Mouse (Mus musculus) liver, adult (tissue): ENCODE data around the gene Gstm1.

Experiments used
- GATA4 ChIP-seq: IDR thresholded peaks from 2 replicates; pipeline ENCODE4 v1.6.1; 2014; ENCODE audit warnings: mild to moderate bottlenecking, low read length; ENCODE audit not compliant: insufficient replicate concordance

The Gstm1 gene

DNA sequence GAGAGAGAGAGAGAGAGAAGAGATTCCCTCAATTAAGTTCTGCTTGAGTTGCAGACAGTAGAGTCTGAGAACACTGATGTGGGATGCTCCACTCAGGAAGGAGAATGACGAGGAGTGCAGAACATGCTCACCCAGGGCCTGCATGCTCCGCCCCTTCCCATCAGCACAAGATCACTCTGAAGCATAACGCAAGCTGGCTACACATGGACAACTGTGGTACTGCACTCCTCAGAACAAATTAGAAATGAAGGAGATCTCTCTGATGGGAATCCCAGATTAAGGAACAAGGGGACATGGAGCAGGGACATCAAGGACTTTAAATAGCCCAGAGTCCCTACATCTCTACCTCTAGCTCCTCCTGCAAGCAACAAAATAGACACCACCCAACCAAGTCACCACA lies 36.5 kb downstream of the Gstm1 start:
- TF ChIP-seq GATA4 = no peak

DNA sequence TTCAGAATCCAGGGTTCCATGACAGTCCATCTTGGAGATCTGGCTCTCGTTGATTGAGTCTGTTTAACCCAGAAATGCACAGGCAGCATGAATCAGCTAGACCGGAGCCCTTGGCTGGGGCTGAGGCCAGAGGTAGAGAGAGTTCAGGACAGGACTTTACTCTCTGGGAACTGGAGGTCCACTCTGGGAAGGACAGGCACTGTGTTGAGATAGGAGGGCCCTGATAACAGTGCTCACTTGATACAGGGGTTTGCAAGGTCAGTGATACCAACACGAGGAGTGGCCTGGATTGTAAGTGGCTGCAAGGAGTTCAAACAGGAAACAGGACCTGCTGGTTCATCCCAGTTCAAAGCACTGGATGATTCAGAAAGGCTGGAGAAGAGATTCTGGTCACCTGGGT lies 40.1 kb downstream of the Gstm1 start:
- TF ChIP-seq GATA4 = no peak

DNA sequence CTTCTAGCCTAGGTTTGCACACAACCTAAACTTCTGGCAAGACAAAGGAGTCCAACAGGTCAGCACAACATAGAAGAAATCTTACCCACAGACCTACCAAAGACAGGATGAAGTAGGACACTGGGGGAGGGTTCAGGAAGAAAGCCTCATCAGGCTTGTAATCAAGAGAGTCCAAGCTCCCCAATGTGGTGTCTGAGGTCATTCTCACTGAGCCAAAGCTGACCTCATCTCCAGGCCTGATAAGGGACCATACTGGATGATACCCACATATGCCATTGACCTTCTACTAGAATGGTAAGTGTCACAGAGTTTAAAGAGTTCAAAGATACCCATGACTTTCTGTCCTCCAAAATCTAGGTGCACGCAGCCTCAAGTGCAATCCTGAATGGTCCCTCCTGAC lies 43.5 kb downstream of the Gstm1 start:
- TF ChIP-seq GATA4 = peak; percentile 90

DNA sequence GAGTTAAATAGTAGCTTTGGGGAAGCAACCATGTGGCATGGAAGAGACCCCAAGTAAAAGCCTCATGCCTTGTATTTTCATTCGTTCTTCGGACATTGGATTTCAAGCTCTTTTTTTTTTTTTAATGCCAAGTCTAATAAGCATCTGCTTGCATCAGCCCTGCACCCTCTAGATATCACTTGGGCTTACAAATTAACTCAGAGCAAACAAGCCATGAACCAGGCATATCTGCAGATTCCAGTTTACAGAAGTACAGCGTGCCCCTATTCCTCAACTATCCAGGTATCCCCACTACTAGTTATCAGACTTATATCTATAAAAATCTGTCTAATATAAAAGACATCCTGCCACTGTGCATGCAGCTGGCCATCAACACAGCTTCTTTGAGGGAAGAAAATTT lies 45.7 kb downstream of the Gstm1 start:
- peak; percentile 61; the same call in 1 of the 2 replicates for TF ChIP-seq GATA4

DNA sequence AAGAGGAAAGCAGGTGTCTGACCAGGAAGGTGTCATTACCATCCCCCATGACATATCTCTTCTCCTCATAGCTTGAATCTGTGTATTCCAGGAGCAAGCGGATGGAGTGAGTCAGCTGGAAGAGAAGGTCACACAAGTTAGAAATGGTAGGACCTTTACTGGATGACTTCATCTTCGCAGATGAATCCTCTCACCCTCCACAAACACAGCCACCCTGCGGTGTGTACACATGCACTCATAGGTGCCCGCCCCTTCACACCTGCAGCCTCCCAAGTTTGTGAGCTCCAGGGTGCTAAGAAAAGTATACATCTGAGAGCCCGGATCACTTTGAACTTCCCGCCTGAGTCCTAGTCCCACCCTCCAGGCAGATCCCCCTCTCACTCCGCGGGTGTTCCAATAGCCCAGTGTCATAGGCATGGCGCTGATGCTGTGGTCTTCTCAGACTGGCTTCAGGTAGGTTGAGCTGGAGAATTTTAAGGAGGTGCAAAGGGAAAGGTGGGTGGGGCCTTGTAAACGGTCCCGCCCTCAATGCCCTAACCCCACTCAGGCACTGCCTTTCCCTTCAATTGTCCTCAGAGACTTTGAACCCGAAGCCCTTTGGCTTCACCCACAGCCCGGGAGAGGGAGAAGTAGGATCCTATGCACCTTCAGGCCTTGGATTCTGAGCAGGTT lies 48.9 kb downstream of the Gstm1 start, which contains the start of gene Gstm3:
Gene Gstm3 (minus strand): TSS at position 560 of the 672 bp plus-strand sequence.
- no peak for TF ChIP-seq GATA4

DNA sequence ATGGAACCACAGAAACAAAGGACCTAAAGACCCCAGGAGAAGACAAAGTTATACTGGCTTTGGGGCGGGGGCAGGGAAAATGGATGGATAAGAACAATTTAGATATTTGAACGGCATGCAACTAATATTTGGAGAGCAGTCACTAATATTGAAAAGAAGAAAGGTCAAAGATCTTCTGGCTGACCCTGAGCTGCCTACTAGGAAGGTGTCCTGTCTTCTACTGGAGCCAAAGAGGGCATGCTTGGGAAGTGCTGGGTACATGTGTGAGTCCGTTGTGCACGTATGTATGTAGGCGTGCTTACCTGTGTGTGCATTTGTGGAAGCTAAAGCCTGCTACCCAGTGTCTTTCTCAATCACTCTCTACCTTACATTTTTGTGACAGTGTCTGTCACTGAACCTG lies 51.1 kb downstream of the Gstm1 start:
- no peak for TF ChIP-seq GATA4

DNA sequence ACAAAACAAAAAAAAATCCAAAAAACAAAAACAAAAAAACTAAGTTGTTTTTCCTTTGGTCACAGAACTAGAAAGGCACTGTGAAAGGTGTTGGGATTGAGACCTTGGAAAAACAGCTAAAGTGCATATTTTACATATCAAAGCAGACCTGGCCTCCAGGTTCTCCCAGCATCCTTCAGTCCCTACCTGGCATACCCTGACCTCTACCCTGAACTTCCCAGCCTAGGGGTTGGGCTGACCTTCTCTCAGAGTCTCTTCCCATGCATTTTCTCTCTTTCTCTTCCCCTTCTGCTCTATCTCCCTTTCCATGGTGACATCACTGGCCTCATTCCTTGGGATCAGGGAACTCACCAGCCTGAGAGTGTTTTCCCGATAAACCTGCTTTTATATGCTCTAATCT lies 52.2 kb downstream of the Gstm1 start:
- no peak for TF ChIP-seq GATA4

DNA sequence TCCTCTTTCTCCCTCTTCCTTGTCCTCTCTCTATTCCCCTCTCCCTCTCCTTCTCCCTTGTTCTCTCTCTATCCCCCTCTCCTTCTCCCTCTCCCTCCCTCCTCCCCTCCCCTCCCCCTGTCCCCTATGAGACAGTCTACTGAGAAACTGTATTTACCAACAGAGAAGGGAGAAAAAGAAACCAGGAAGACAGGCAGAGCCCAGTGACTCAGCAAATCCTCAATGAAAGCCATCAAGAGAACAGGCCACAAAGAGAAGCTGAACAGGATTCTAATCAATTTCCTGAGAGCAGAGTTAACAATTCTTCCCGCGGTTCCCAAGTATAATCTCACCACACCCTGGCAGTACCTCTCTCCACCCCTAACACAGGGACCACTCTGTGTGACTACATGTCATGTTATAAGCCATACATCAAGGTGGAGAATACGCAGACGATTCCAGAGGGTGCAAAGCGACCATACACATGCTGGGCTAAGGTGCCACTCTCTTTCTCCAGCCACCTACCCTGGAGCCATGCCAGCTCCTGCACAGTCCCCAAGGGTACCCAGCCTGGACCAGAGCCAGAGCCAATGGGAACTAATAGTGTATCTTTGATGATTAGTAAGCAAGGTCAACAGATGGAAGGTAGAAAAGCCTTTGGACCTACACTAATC lies 53.0 kb downstream of the Gstm1 start:
- no peak for TF ChIP-seq GATA4

DNA sequence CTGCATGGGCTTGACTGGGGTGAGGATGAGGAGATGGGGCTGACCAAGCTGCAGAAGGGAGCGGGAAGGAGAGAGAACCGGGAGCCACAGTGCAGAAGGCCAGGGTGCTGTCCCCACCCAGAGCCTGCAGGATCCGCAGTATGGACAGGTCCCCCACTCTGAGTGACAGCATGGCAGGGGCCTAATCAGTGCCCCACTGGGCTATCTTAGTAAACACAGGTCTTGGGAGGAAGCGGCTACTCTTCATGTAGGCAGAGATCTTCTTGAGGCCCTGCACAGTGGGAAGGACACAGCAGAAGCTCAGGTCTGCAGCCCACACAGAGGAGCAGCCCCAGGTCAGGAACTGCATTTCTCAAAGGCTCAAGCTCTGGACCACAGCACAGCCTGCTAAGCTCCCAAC lies 53.7 kb downstream of the Gstm1 start:
- no peak for TF ChIP-seq GATA4
